Mouse (Mus musculus): ENCODE data around the gene Pde6g.
"Not testable (repeated sequence)": the region's sequence is repeated elsewhere in the genome, so short reads cannot be mapped to it uniquely, and the experiment has no call there.

The Pde6g gene

GRCm38 (mm10) chr11:120422651-120423568 is 30.4 kb downstream of the Pde6g start:
- DNase-seq (ENCODE audit: low spot score) = no peak

- DNase-seq (ENCODE audit: low spot score) = no peak
Measured at GRCm38 (mm10) chr11:120418592-120418991, 34.7 kb downstream of the Pde6g start.

GRCm38 (mm10) chr11:120417852-120418251 is 35.4 kb downstream of the Pde6g start:
- no peak for DNase-seq (ENCODE audit: low spot score)

- DNase-seq (ENCODE audit: low spot score) = not testable (repeated sequence)
Measured at GRCm38 (mm10) chr11:120413621-120414020, 39.7 kb downstream of the Pde6g start.

GRCm38 (mm10) chr11:120406445-120406844 is 46.9 kb downstream of the Pde6g start:
- no peak for DNase-seq (ENCODE audit: low spot score)

GRCm38 (mm10) chr11:120405867-120406266 is 47.4 kb downstream of the Pde6g start:
- no peak for DNase-seq (ENCODE audit: low spot score)

- DNase-seq (ENCODE audit: low spot score) = no peak
Measured at GRCm38 (mm10) chr11:120404814-120405213, 48.5 kb downstream of the Pde6g start.

GRCm38 (mm10) chr11:120399319-120399718 is 54.0 kb downstream of the Pde6g start:
- DNase-seq (ENCODE audit: low spot score) = no peak

Measured in urinary bladder, postnatal 25 days (tissue).